8 mouse cellular contexts compared by ENCODE assay signal in the genomic region with DNA sequence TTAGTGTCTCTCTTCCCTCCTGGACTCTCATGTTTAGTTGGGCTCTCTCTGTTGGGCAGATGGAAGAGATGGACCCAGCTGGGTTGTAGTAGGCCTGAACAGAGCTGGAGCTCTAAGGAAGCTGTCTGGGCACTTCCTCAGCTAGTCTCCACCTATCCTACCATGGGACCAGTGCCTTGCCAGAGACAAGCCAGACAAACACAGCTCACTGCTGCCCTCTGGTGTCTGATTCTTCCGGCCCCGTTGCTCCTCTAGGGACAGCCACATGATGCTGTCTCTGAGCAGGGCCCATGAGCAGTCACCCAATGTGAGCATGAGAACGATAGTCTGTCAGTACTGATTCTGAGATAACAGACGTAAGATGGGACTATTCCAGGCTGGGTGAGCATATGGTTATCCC. TPM values are rescaled to one million over a fixed set of nuclear protein-coding genes. Genes with fewer than 3 reads are reported as not detected.
A peak's percentile ranks its signal among the peaks of the same experiment; 100 is the strongest.
DNase-seq lines count a peak whose midpoint lies in the region; ATAC-seq and TF ChIP-seq lines count a peak whose summit lies in the region.

No protein-coding gene starts in this region.

- no peak overlapping the region for H3K4me3 ChIP-seq in bone marrow, adult 2 months (replicated peaks; ENCODE audit: control insufficient read depth, low read depth, low read length)
- no peak overlapping the region for H3K4me3 ChIP-seq in embryonic facial prominence, embryonic 15.5 days (replicated peaks)
- no peak overlapping the region for H3K4me3 ChIP-seq in heart, embryonic 11.5 days (ENCODE audit: low read depth, low read length)
- no peak overlapping the region for H3K4me3 ChIP-seq in liver, embryonic 13.5 days (replicated peaks)
- no peak overlapping the region for H3K4me3 ChIP-seq in olfactory bulb, adult 2 months (ENCODE audit: insufficient read depth, low read depth, low read length)

- WGBS in bone marrow, adult 2 months, result 14% methylated on average over 4 of the region's 4 CpGs
- 10% methylated on average over 4 of the region's 4 CpGs for WGBS in embryonic facial prominence, embryonic 15.5 days
- WGBS in heart, embryonic 11.5 days (ENCODE audit: insufficient replicate concordance), result 8% methylated on average over 4 of the region's 4 CpGs
- 7% methylated on average over 4 of the region's 4 CpGs for WGBS in liver, embryonic 13.5 days (ENCODE audit: insufficient replicate concordance)
- WGBS in olfactory bulb, adult 2 months, result 20% methylated on average over 4 of the region's 4 CpGs

- peak; percentile 96 for TF ChIP-seq CTCF in bone marrow, adult 2 months (IDR thresholded peaks at IDR 0.05; ENCODE audit: control insufficient read depth, insufficient read depth, low read length)
- TF ChIP-seq CTCF in olfactory bulb, adult 2 months (IDR thresholded peaks at IDR 0.05; ENCODE audit: insufficient read depth, low read depth, low read length), result peak; percentile 76; the same call in 1 of the 2 replicates

- H3K9me3 ChIP-seq in embryonic facial prominence, embryonic 15.5 days (replicated peaks), result no peaks in the 10 kb centered on the region
- no peaks in the 10 kb centered on the region for H3K9me3 ChIP-seq in heart, embryonic 11.5 days (replicated peaks; ENCODE audit: control insufficient read depth, low read length)
- no peaks in the 10 kb centered on the region for H3K9me3 ChIP-seq in liver, embryonic 13.5 days (replicated peaks)

- DNase-seq in CD8-positive naive resting alpha-beta T cell, adult 2 months (ENCODE audit: low read depth in 2 of 2, low spot score in 2 of 2), result peak; percentile 79 to 84
- DNase-seq in kidney, postnatal 25 days, result peak; percentile 92 to 98
- DNase-seq in liver, embryonic 13.5 days, result peak; percentile 49
- peak; percentile 67 to 70 for DNase-seq in thymus, adult 18-20 months

- H3K27ac ChIP-seq in bone marrow, adult 2 months (ENCODE audit: control insufficient read depth, insufficient read depth, low read depth, low read length, poor library complexity), result no peak overlapping the region
- no peak overlapping the region for H3K27ac ChIP-seq in embryonic facial prominence, embryonic 15.5 days (replicated peaks)
- no peak overlapping the region for H3K27ac ChIP-seq in heart, embryonic 11.5 days (ENCODE audit: low read depth, low read length)
- H3K27ac ChIP-seq in liver, embryonic 13.5 days, result no peak overlapping the region
- no peak overlapping the region for H3K27ac ChIP-seq in olfactory bulb, adult 2 months (ENCODE audit: insufficient read depth, low read depth, low read length)

- peak; percentile 67; the same call in 1 of the 2 replicates for ATAC-seq in embryonic facial prominence, embryonic 15.5 days (ENCODE audit: insufficient number of reproducible peaks, low FRiP score, low TSS enrichment, low read depth)
- peak; percentile 66 for ATAC-seq in heart, embryonic 11.5 days (replicated peaks; ENCODE audit: insufficient number of reproducible peaks, low FRiP score, low TSS enrichment)
- ATAC-seq in liver, embryonic 13.5 days (ENCODE audit: low read depth), result peak; percentile 70

- no peaks in the 10 kb centered on the region for H3K36me3 ChIP-seq in embryonic facial prominence, embryonic 15.5 days
- no peaks in the 10 kb centered on the region for H3K36me3 ChIP-seq in heart, embryonic 11.5 days (ENCODE audit: control insufficient read depth, insufficient read depth, low read length)
- no peaks in the 10 kb centered on the region for H3K36me3 ChIP-seq in liver, embryonic 13.5 days

- no peak for TF ChIP-seq POLR2A in bone marrow, adult 2 months (IDR thresholded peaks at IDR 0.05; ENCODE audit: borderline replicate concordance, control insufficient read depth, low read depth, low read length)
- no peak for TF ChIP-seq POLR2A in olfactory bulb, adult 2 months (IDR thresholded peaks at IDR 0.05; ENCODE audit: insufficient read depth, low read depth, low read length)

- H3K9ac ChIP-seq in embryonic facial prominence, embryonic 15.5 days, result no peak overlapping the region
- H3K9ac ChIP-seq in heart, embryonic 11.5 days (ENCODE audit: low read depth, low read length), result no peak overlapping the region
- H3K9ac ChIP-seq in liver, embryonic 13.5 days, result no peak overlapping the region

- H3K4me2 ChIP-seq in embryonic facial prominence, embryonic 15.5 days (replicated peaks), result no peak overlapping the region
- H3K4me2 ChIP-seq in heart, embryonic 11.5 days, result no peak overlapping the region
- H3K4me2 ChIP-seq in liver, embryonic 13.5 days, result no peak overlapping the region

- no peaks in the 10 kb centered on the region; the same call in 1 of the 2 replicates for H3K4me1 ChIP-seq in bone marrow, adult 2 months (ENCODE audit: control insufficient read depth, insufficient read depth, low read length)
- H3K4me1 ChIP-seq in embryonic facial prominence, embryonic 15.5 days, result peaks cover 11% of the 10 kb centered on the region; the same call in 1 of the 2 replicates
- H3K4me1 ChIP-seq in heart, embryonic 11.5 days (ENCODE audit: control insufficient read depth, insufficient read depth, low read length), result no peaks in the 10 kb centered on the region; the same call in 1 of the 2 replicates
- 0 out of 2 replicates have a peak, but pooled peaks cover 3% of the 10 kb centered on the region for H3K4me1 ChIP-seq in liver, embryonic 13.5 days (replicated peaks)
- H3K4me1 ChIP-seq in olfactory bulb, adult 2 months (ENCODE audit: control insufficient read depth, insufficient read depth, low read length), result peaks cover 20% of the 10 kb centered on the region

- H3K27me3 ChIP-seq in embryonic facial prominence, embryonic 15.5 days, result no peaks in the 10 kb centered on the region
- no peaks in the 10 kb centered on the region for H3K27me3 ChIP-seq in heart, embryonic 11.5 days (ENCODE audit: control insufficient read depth, insufficient read depth, low read length)
- H3K27me3 ChIP-seq in liver, embryonic 13.5 days, result no peaks in the 10 kb centered on the region

RNA-seq across cellular contexts. Expression of a gene that starts 34.8 kb away (rescaled TPM):
- polyA plus RNA-seq in bone marrow, adult 2 months (2011; ENCODE audit: insufficient read depth, insufficient read length, low replicate concordance, missing spikeins), result not detected in 2 replicates
- polyA plus RNA-seq in embryonic facial prominence, embryonic 15.5 days (2015; fragmentation: Nextera tagmentation; extraction: Ambion mirVana), result 2.5 and 4.7 TPM in 2 replicates
- polyA plus RNA-seq in heart, embryonic 11.5 days (2014; fragmentation: Nextera tagmentation; extraction: Ambion mirVana), result 0.97 and 1.4 TPM in 2 replicates
- polyA plus RNA-seq in liver, embryonic 13.5 days (2015; fragmentation: Nextera tagmentation; extraction: Ambion mirVana), result not detected in 2 replicates
- not detected in 2 replicates for polyA plus RNA-seq in olfactory bulb, adult 2 months (2012; ENCODE audit: insufficient read depth, insufficient read length, low replicate concordance, missing spikeins)
